Mouse (Mus musculus): ENCODE data around the gene Ppp1r2. TPM values are rescaled to one million over a fixed set of nuclear protein-coding genes. Genes with fewer than 3 reads are reported as not detected.

The Ppp1r2 gene
- total and polyA plus RNA-seq, 2 experiments from 2014 or later: 83.5 to 125 TPM

DNA sequence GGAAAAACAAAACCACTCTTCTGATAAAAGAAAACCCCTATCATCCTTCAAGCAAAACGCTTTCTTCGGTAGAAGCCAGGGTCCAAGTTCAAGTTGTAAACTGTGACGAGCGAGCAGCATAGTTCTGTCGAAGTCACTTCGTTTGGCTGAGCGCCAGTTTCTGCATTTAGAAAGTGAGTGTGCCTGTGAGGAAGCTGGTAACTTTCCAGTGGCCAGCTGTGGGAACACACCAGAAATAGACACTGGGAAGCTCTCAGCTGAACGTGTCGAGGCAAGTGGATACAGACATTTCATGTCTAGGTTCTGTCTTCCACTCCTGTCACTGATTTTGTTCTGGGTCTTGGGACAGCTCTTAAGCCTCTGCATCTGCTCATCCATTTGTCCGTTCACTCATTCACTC, 15.2 kb upstream of the Ppp1r2 start:
- Histone ChIP-seq H3K4me1 (ENCODE audit: control insufficient read depth, insufficient read depth) (peaks cover 18% of the 10 kb centered on the region), H3K4me3 (ENCODE audit: low read depth, low read length) (peak overlapping the region; percentile 17), H3K27me3 (ENCODE audit: control insufficient read depth, insufficient read depth, low read length) (no peaks in the 10 kb centered on the region), H3K9me3 (replicated peaks; ENCODE audit: control insufficient read depth, low read length) (no peaks in the 10 kb centered on the region), H3K4me2 (ENCODE audit: low read depth, low read length) (peak overlapping the region; percentile 49), H3K9ac (replicated peaks; ENCODE audit: low read depth, low read length) (peak overlapping the region; percentile 55; the same call in 1 of the 2 replicates), H3K27ac (ENCODE audit: low read depth) (peak overlapping the region; percentile 98), H3K36me3 (replicated peaks; ENCODE audit: control insufficient read depth, insufficient read depth, low read length) (no peaks in the 10 kb centered on the region)
- DNase-seq (ENCODE audit: low spot score): peak; percentile 96
- peak; percentile 96 for ATAC-seq (ENCODE audit: insufficient read depth, low read depth)
- no peak for TF ChIP-seq CTCF (IDR thresholded peaks at IDR 0.05; ENCODE audit: low read depth)
- TF ChIP-seq EP300 (IDR thresholded peaks at IDR 0.05; ENCODE audit: low read depth): peak; percentile 58
- WGBS: 2% methylated on average over 10 of the region's 10 CpGs

DNA sequence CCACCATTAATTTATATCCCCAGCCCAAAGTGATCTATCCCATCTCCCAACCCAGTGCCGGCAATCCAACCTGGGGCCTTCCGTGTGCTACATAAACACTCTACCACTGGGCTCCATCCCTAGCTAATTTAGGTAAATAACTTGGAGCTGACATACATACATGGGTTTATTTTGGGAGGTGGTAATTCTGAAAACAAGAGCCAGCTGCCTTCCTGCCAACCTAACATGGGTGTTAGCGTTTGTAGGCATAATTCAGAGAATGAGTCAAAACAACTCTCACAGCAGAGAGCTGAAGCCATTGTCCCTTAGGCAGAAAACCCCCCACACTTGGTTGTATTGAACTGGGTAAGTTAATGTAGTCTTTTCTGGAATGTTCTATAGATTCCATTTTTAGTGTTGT, 12.6 kb upstream of the Ppp1r2 start:
- no peak for TF ChIP-seq CTCF (IDR thresholded peaks at IDR 0.05; ENCODE audit: low read depth)
- no peak for TF ChIP-seq EP300 (IDR thresholded peaks at IDR 0.05; ENCODE audit: low read depth)
- WGBS: 54% methylated on average over 3 of the region's 3 CpGs

DNA sequence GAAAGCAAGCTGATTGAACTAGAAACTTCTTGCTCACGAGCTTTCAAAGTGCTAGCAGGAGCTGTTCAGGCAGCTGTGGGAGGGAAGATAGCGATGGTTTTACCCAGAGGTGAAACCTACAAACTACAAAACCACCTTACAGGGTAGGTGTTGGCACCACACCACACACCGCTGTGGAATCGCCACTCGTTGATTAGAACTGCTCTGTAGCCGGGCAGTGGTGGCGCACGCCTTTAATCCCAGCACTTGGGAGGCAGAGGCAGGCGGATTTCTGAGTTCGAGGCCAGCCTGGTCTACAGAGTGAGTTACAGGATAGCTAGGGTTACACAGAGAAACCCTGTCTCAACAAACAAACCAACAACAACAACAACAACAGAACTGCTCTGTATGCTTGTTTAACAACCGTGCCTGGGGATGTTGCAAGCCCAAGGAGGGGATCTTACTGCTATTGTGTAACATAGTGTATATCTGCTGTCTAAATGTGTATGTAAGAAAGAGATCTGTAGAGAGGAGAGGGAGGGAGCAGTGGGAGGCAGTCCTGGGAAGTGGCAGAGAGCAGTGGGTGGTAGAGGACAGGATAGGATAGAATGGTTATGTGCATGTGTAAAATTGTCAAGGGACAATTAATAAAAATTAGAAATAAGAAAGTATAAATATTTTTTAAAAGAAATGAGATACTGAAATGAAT, 11.9 kb upstream of the Ppp1r2 start:
- peaks cover 18% of the 10 kb centered on the region for H3K4me1 ChIP-seq (ENCODE audit: control insufficient read depth, insufficient read depth)
- H3K27ac ChIP-seq (ENCODE audit: low read depth): no peak overlapping the region
- no peak overlapping the region for H3K4me3 ChIP-seq (ENCODE audit: low read depth, low read length)
- H3K4me2 ChIP-seq (ENCODE audit: low read depth, low read length): no peak overlapping the region
- WGBS: 88% methylated on average over 11 of the region's 11 CpGs
- no peaks in the 10 kb centered on the region for H3K27me3 ChIP-seq (ENCODE audit: control insufficient read depth, insufficient read depth, low read length)
- H3K9me3 ChIP-seq (replicated peaks; ENCODE audit: control insufficient read depth, low read length): no peaks in the 10 kb centered on the region
- no peaks in the 10 kb centered on the region for H3K36me3 ChIP-seq (replicated peaks; ENCODE audit: control insufficient read depth, insufficient read depth, low read length)
- no peak for DNase-seq (ENCODE audit: low spot score)
- no peak for ATAC-seq (ENCODE audit: insufficient read depth, low read depth)
- TF ChIP-seq EP300 (IDR thresholded peaks at IDR 0.05; ENCODE audit: low read depth) (no peak), CTCF (IDR thresholded peaks at IDR 0.05; ENCODE audit: low read depth) (no peak)
- no peak overlapping the region for H3K9ac ChIP-seq (replicated peaks; ENCODE audit: low read depth, low read length)

More for the DNA sequence above, 12.6 kb upstream of the Ppp1r2 start:
- peaks cover 18% of the 10 kb centered on the region for H3K4me1 ChIP-seq (ENCODE audit: control insufficient read depth, insufficient read depth)
- no peak overlapping the region for H3K4me3 ChIP-seq (ENCODE audit: low read depth, low read length)
- H3K4me2 ChIP-seq (ENCODE audit: low read depth, low read length): no peak overlapping the region
- H3K27ac ChIP-seq (ENCODE audit: low read depth): no peak overlapping the region
- no peaks in the 10 kb centered on the region for H3K36me3 ChIP-seq (replicated peaks; ENCODE audit: control insufficient read depth, insufficient read depth, low read length)
- ATAC-seq (ENCODE audit: insufficient read depth, low read depth) (no peak), DNase-seq (ENCODE audit: low spot score) (no peak)
- no peaks in the 10 kb centered on the region for H3K27me3 ChIP-seq (ENCODE audit: control insufficient read depth, insufficient read depth, low read length)
- H3K9me3 ChIP-seq (replicated peaks; ENCODE audit: control insufficient read depth, low read length): no peaks in the 10 kb centered on the region
- no peak overlapping the region for H3K9ac ChIP-seq (replicated peaks; ENCODE audit: low read depth, low read length)

DNA sequence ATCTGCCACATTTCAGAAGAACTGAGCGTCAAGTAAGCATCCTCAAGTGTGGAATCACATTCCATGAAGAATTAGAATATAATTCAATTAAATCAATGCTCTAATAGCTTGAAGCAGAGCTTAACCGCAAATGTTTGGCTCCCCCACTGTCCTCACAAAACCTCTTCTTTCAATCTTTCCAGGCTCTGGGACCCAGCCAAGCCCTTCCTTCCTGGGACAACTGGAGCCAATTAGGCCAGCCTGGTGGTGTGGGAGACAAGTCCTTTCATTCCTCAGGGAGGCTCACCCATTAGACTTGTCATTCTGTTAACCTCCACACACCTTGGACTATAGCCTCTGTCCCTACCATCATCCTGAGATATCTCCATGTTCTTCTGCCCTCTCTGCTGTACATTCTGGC, 6.9 kb upstream of the Ppp1r2 start:
- no peak for DNase-seq (ENCODE audit: low spot score)
- Histone ChIP-seq H3K9me3 (replicated peaks; ENCODE audit: control insufficient read depth, low read length) (no peaks in the 10 kb centered on the region), H3K36me3 (replicated peaks; ENCODE audit: control insufficient read depth, insufficient read depth, low read length) (no peaks in the 10 kb centered on the region), H3K9ac (replicated peaks; ENCODE audit: low read depth, low read length) (no peak overlapping the region), H3K27ac (ENCODE audit: low read depth) (no peak overlapping the region), H3K27me3 (ENCODE audit: control insufficient read depth, insufficient read depth, low read length) (no peaks in the 10 kb centered on the region), H3K4me2 (ENCODE audit: low read depth, low read length) (no peak overlapping the region), H3K4me1 (ENCODE audit: control insufficient read depth, insufficient read depth) (no peaks in the 10 kb centered on the region), H3K4me3 (ENCODE audit: low read depth, low read length) (no peak overlapping the region)
- no peak for ATAC-seq (ENCODE audit: insufficient read depth, low read depth)
- TF ChIP-seq CTCF (IDR thresholded peaks at IDR 0.05; ENCODE audit: low read depth): no peak
- TF ChIP-seq EP300 (IDR thresholded peaks at IDR 0.05; ENCODE audit: low read depth): no peak
- WGBS: 71% methylated on average over 2 of the region's 2 CpGs

DNA sequence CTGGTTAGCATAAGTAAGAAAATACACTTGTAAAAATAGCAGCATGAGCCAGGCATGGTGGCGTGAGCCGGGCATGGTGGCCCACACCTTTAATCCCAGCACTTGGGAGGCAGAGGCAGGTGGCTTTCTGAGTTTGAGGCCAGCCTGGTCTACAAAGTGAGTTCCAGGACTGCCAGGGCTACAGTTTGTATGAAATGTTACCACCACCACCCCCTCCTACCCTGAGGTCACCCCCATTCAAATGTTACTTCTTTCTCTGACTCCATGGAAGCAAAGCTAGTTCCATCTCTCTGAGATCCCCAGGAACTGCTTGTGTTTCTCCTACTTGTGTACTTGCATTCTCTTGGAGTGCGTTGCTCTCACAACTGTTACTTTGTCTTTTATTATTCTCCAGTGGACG, 5.1 kb upstream of the Ppp1r2 start:
- Histone ChIP-seq H3K36me3 (replicated peaks; ENCODE audit: control insufficient read depth, insufficient read depth, low read length) (no peaks in the 10 kb centered on the region), H3K9ac (replicated peaks; ENCODE audit: low read depth, low read length) (no peak overlapping the region), H3K4me2 (ENCODE audit: low read depth, low read length) (no peak overlapping the region), H3K27ac (ENCODE audit: low read depth) (no peak overlapping the region), H3K4me3 (ENCODE audit: low read depth, low read length) (no peak overlapping the region), H3K27me3 (ENCODE audit: control insufficient read depth, insufficient read depth, low read length) (no peaks in the 10 kb centered on the region), H3K9me3 (replicated peaks; ENCODE audit: control insufficient read depth, low read length) (no peaks in the 10 kb centered on the region), H3K4me1 (ENCODE audit: control insufficient read depth, insufficient read depth) (peaks cover 9% of the 10 kb centered on the region)
- WGBS: 87% methylated on average over 4 of the region's 4 CpGs
- no peak for ATAC-seq (ENCODE audit: insufficient read depth, low read depth)
- DNase-seq (ENCODE audit: low spot score): no peak
- no peak for TF ChIP-seq CTCF (IDR thresholded peaks at IDR 0.05; ENCODE audit: low read depth)
- TF ChIP-seq EP300 (IDR thresholded peaks at IDR 0.05; ENCODE audit: low read depth): no peak

DNA sequence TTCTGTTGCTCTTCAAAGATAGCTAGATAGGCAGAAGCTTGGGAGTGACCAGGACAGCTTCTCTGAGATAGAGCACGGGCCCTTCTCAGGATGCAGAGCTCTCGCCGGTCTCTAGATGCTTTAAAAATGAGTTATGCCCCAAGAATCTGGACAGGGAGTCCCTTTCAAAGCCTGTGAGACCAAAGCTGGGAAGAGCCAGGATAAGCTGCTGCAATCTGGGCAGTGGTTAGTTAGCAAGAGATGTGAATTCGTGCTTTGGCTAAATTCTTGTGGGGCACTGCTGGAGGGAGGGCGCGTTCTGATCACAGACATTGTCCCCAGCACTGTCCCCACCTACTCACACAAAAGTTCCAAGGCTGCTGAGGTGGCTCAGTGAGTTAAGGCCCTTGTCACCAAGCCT, 3.5 kb upstream of the Ppp1r2 start:
- H3K4me1 ChIP-seq (ENCODE audit: control insufficient read depth, insufficient read depth): peaks cover 13% of the 10 kb centered on the region
- ATAC-seq (ENCODE audit: insufficient read depth, low read depth): no peak
- TF ChIP-seq CTCF (IDR thresholded peaks at IDR 0.05; ENCODE audit: low read depth): no peak
- no peak for TF ChIP-seq EP300 (IDR thresholded peaks at IDR 0.05; ENCODE audit: low read depth)
- no peak overlapping the region for H3K9ac ChIP-seq (replicated peaks; ENCODE audit: low read depth, low read length)
- H3K27me3 ChIP-seq (ENCODE audit: control insufficient read depth, insufficient read depth, low read length): no peaks in the 10 kb centered on the region
- DNase-seq (ENCODE audit: low spot score): no peak
- H3K4me3 ChIP-seq (ENCODE audit: low read depth, low read length): no peak overlapping the region
- H3K4me2 ChIP-seq (ENCODE audit: low read depth, low read length): no peak overlapping the region
- H3K36me3 ChIP-seq (replicated peaks; ENCODE audit: control insufficient read depth, insufficient read depth, low read length): no peaks in the 10 kb centered on the region
- H3K27ac ChIP-seq (ENCODE audit: low read depth): peak overlapping the region; percentile 62
- H3K9me3 ChIP-seq (replicated peaks; ENCODE audit: control insufficient read depth, low read length): no peaks in the 10 kb centered on the region
- 68% methylated on average over 6 of the region's 6 CpGs for WGBS
